Mouse (Mus musculus): ENCODE measurements around the gene Large1.
"Not testable (repeated sequence)": the region's sequence is repeated elsewhere in the genome, so short reads cannot be mapped to it uniquely, and the experiment has no call there.

Large1 gene

DNA sequence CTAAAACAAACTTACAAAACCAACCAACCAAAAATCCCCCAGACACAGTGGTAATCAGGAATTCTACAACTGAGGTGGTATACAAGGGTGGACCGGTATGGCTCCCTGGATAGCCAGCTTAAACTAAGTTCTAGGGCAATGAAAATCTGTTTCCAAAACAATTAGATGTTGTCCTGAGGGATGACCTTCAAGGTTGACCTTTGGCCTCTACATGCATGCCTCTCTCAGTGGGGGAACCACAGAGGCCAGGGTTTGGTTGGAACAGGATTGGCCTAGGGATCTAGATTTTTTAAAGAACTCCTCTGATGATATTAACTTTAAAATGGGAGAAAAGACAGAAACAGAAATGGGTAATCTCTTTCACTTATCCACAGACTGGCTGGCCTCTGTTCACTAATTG lies 335.1 kb downstream of the Large1 start:
- Histone ChIP-seq H3K4me1 (replicated peaks; ENCODE audit: low read depth, low read length) (peaks cover 24% of the 10 kb centered on the region), H3K27me3 (ENCODE audit: insufficient read depth, low read length) (no peaks in the 10 kb centered on the region)

DNA sequence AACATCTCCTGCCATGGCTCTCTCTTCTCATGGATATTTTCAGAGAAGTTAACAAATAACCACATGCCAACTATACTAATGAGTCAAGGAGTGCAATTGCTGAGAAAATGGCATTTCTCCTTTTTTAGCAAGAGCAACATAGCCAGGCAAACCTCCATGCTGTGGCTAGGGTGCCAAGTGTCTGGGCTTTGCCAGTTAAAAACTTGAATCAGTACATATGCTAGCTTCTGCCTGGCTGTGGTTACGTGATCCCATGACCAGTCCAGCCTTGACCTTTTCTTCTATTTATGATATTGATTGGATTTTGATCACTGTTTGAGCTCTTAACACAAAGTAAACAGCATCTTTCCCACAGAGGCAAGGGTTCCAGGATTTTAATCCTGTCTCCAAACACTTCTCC lies 335.7 kb downstream of the Large1 start:
- H3K9me3 ChIP-seq (ENCODE audit: low read length): no peaks in the 10 kb centered on the region
- no peaks in the 10 kb centered on the region for H3K27me3 ChIP-seq (ENCODE audit: insufficient read depth, low read length)
- peaks cover 24% of the 10 kb centered on the region for H3K4me1 ChIP-seq (replicated peaks; ENCODE audit: low read depth, low read length)
- H3K4me3 ChIP-seq (replicated peaks; ENCODE audit: low read length): no peak overlapping the region
- H3K36me3 ChIP-seq (ENCODE audit: insufficient read depth, low read length): no peaks in the 10 kb centered on the region
- TF ChIP-seq POU5F1 (IDR thresholded peaks at IDR 0.05; ENCODE audit: borderline replicate concordance, low read length): no peak
- no peak for TF ChIP-seq NANOG (IDR thresholded peaks at IDR 0.05; ENCODE audit: borderline replicate concordance, low read length)
- no peak for TF ChIP-seq CTCF (conservative IDR thresholded peaks at IDR 0.05; ENCODE audit: low read length)

More for the DNA sequence above, 335.1 kb downstream of the Large1 start:
- H3K36me3 ChIP-seq (ENCODE audit: insufficient read depth, low read length): no peaks in the 10 kb centered on the region
- H3K9me3 ChIP-seq (ENCODE audit: low read length): no peaks in the 10 kb centered on the region
- TF ChIP-seq CTCF (conservative IDR thresholded peaks at IDR 0.05; ENCODE audit: low read length) (no peak), NANOG (IDR thresholded peaks at IDR 0.05; ENCODE audit: borderline replicate concordance, low read length) (no peak; the same call in 1 of the 2 replicates), POU5F1 (IDR thresholded peaks at IDR 0.05; ENCODE audit: borderline replicate concordance, low read length) (no peak)
- H3K4me3 ChIP-seq (replicated peaks; ENCODE audit: low read length): no peak overlapping the region

DNA sequence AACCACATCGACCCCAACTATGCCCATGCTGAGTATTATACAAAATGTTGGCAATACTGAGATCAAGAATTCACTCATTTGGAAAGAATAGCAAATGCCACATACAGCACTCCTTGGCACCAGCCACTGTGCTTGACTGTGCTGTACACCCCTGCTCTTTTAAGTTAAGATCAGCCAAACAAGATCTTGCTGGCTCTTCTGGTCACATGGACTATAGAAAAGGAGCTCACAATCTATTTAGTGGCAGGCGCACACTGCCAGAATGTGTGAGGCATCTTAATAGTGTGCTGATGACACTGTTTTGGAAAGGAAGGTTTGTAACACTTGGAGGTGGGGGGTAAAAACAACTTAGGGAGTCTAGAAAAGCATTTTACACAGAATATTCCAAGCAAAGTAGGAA lies 337.0 kb downstream of the Large1 start:
- no peak for TF ChIP-seq CTCF (conservative IDR thresholded peaks at IDR 0.05; ENCODE audit: low read length)
- TF ChIP-seq NANOG (IDR thresholded peaks at IDR 0.05; ENCODE audit: borderline replicate concordance, low read length): no peak
- TF ChIP-seq POU5F1 (IDR thresholded peaks at IDR 0.05; ENCODE audit: borderline replicate concordance, low read length): no peak

DNA sequence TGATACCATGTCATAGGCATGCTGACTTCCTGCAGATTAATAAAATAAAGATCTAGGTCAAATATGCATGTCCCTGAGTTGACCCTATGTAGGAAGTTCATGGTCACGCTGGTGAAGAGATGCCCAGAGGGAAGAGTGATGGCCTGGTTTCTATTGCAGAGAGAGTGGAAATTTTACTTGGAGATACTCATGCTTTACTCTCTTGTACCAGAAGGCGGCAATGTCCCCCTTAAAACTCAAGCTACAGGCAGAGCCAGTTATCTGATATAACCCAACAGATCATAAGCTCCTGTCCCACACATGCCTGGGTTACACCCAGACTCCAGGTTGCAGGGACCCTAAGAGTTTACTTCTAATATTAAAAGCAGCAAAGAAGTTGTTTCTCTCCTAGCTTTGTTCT lies 345.9 kb downstream of the Large1 start:
- Histone ChIP-seq H3K9me3 (ENCODE audit: low read length) (no peaks in the 10 kb centered on the region), H3K4me1 (replicated peaks; ENCODE audit: low read depth, low read length) (no peaks in the 10 kb centered on the region)

More for the DNA sequence above, 337.0 kb downstream of the Large1 start:
- Histone ChIP-seq H3K4me1 (replicated peaks; ENCODE audit: low read depth, low read length) (peaks cover 24% of the 10 kb centered on the region), H3K27me3 (ENCODE audit: insufficient read depth, low read length) (no peaks in the 10 kb centered on the region), H3K9me3 (ENCODE audit: low read length) (no peaks in the 10 kb centered on the region), H3K36me3 (ENCODE audit: insufficient read depth, low read length) (no peaks in the 10 kb centered on the region), H3K4me3 (replicated peaks; ENCODE audit: low read length) (no peak overlapping the region)

DNA sequence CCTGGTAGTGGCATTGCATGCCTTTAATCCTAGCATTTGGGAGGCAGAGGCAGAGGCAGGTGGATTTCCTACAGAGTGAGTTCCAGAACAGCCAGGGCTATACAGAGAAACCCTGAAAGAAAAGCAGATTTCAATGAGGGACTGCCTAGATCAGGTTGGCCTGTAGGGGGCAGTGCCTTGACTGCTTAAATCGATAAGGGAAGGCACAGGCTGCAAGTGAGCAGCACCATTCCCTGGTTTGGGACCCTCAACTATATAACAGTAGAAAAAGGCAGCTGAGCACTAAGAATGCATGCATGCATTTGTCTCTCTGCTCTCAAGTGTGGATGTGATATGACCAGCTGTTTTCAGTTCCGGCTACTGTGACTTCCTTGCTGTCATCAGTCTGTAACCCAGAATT lies 349.5 kb downstream of the Large1 start:
- Histone ChIP-seq H3K4me3 (replicated peaks; ENCODE audit: low read length) (no peak overlapping the region), H3K9me3 (ENCODE audit: low read length) (no peaks in the 10 kb centered on the region), H3K27me3 (ENCODE audit: insufficient read depth, low read length) (no peaks in the 10 kb centered on the region), H3K36me3 (ENCODE audit: insufficient read depth, low read length) (no peaks in the 10 kb centered on the region), H3K4me1 (replicated peaks; ENCODE audit: low read depth, low read length) (no peaks in the 10 kb centered on the region)
- TF ChIP-seq CTCF (conservative IDR thresholded peaks at IDR 0.05; ENCODE audit: low read length) (peak; percentile 84), NANOG (IDR thresholded peaks at IDR 0.05; ENCODE audit: borderline replicate concordance, low read length) (no peak)

More for the DNA sequence above, 345.9 kb downstream of the Large1 start:
- Histone ChIP-seq H3K27me3 (ENCODE audit: insufficient read depth, low read length) (no peaks in the 10 kb centered on the region), H3K4me3 (replicated peaks; ENCODE audit: low read length) (no peak overlapping the region), H3K36me3 (ENCODE audit: insufficient read depth, low read length) (no peaks in the 10 kb centered on the region)
- TF ChIP-seq POU5F1 (IDR thresholded peaks at IDR 0.05; ENCODE audit: borderline replicate concordance, low read length): no peak
- no peak for TF ChIP-seq NANOG (IDR thresholded peaks at IDR 0.05; ENCODE audit: borderline replicate concordance, low read length)
- 0 out of 2 replicates have a peak, but pooled peaks have one; percentile 10 for TF ChIP-seq CTCF (conservative IDR thresholded peaks at IDR 0.05; ENCODE audit: low read length)

DNA sequence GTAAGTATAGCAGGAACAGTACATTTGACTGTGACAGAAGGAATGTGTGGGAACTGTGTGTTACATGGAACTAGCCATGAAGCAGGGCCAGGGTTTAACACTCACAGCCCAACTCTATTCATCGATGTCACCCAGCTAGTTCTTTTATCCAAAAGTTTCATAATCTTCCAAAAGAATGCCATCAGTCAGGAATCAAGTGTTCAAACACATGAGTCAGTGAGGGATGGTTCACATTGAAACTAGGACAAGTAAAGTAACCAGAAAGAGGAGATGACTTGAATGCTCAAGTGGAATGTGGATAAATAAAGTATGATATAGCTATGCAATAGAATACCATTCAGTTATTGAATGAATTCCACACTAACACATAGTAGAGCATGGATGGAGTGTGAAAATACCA lies 359.5 kb downstream of the Large1 start:
- H3K9me3 ChIP-seq (ENCODE audit: low read length): peaks cover 31% of the 10 kb centered on the region
- H3K36me3 ChIP-seq (ENCODE audit: insufficient read depth, low read length): peaks cover 12% of the 10 kb centered on the region
- TF ChIP-seq POU5F1 (IDR thresholded peaks at IDR 0.05; ENCODE audit: borderline replicate concordance, low read length) (no peak), NANOG (IDR thresholded peaks at IDR 0.05; ENCODE audit: borderline replicate concordance, low read length) (no peak), CTCF (conservative IDR thresholded peaks at IDR 0.05; ENCODE audit: low read length) (no peak)
- 0 out of 2 replicates have a peak, but pooled peaks cover 4% of the 10 kb centered on the region for H3K4me1 ChIP-seq (replicated peaks; ENCODE audit: low read depth, low read length)
- H3K4me3 ChIP-seq (replicated peaks; ENCODE audit: low read length): no peak overlapping the region
- no peaks in the 10 kb centered on the region for H3K27me3 ChIP-seq (ENCODE audit: insufficient read depth, low read length)

DNA sequence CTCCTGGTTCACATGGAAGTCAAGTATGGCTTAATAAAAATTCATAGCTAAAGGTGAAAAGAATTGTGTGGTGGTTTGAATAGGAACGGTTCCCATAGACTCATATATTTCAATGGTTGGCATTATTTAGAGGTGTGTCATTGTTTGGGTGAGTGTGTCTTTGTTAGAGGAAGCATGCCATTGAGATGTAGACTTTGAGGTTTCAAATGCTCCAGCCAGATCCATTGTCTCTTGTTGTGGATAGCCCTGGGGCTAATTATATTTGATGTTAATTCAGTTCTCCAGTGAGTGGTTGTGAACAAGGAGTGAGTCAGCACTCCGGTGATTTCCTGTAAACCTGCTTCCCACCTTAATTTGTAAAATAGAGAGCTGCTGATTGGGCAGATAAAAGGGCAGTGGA lies 362.9 kb downstream of the Large1 start:
- Histone ChIP-seq H3K4me3 (replicated peaks; ENCODE audit: low read length) (no peak overlapping the region), H3K36me3 (ENCODE audit: insufficient read depth, low read length) (peaks cover 12% of the 10 kb centered on the region), H3K9me3 (ENCODE audit: low read length) (peaks cover 31% of the 10 kb centered on the region), H3K27me3 (ENCODE audit: insufficient read depth, low read length) (no peaks in the 10 kb centered on the region), H3K4me1 (replicated peaks; ENCODE audit: low read depth, low read length) (0 out of 2 replicates have a peak, but pooled peaks cover 4% of the 10 kb centered on the region)
- no peak for TF ChIP-seq POU5F1 (IDR thresholded peaks at IDR 0.05; ENCODE audit: borderline replicate concordance, low read length)
- peak; percentile 67; the same call in 1 of the 2 replicates for TF ChIP-seq NANOG (IDR thresholded peaks at IDR 0.05; ENCODE audit: borderline replicate concordance, low read length)

DNA sequence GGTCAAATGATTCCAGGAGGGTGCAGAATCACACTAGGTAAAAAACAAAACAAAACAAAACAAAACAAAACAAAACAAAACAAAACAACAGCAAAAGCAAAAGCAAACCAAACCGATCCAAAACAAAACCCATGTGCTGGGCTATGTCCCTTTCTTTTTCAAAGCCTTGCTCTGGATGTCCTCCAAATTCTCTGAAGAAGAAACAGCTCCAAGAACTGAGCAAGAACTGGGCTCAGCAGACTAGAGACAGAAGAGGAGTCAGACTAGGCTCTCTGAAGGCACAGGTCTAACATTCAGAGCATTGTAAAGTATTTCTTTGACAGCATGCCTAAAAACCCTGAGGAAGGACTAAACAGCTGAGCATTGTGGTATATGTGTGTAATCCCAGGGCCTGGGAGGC lies 370.5 kb downstream of the Large1 start:
- TF ChIP-seq CTCF (conservative IDR thresholded peaks at IDR 0.05; ENCODE audit: low read length) (no peak), NANOG (IDR thresholded peaks at IDR 0.05; ENCODE audit: borderline replicate concordance, low read length) (no peak), POU5F1 (IDR thresholded peaks at IDR 0.05; ENCODE audit: borderline replicate concordance, low read length) (no peak)
- H3K4me3 ChIP-seq (replicated peaks; ENCODE audit: low read length): no peak overlapping the region
- no peaks in the 10 kb centered on the region for H3K9me3 ChIP-seq (ENCODE audit: low read length)
- no peaks in the 10 kb centered on the region for H3K27me3 ChIP-seq (ENCODE audit: insufficient read depth, low read length)
- H3K36me3 ChIP-seq (ENCODE audit: insufficient read depth, low read length): no peaks in the 10 kb centered on the region
- H3K4me1 ChIP-seq (replicated peaks; ENCODE audit: low read depth, low read length): no peaks in the 10 kb centered on the region

DNA sequence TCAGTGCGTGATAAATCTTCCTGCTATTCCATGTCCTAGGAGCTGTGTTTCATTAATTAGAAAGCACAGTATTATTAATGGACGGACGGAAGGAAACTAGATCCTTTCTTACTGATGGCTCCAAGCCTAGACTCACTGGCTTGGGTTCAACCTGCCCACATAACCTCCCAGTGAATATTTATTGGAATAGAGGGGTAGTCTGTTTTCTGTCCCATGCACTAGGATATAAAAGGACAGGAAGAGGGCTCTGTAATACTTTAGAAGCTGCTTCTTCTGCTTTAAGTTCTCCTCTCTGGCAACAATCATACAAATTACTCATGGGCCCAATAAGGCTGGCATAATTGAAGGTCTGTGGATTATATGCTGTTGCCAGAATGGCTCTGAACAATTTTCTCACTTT lies 398.3 kb downstream of the Large1 start:
- peaks cover 11% of the 10 kb centered on the region for H3K9me3 ChIP-seq (ENCODE audit: low read length)
- TF ChIP-seq CTCF (conservative IDR thresholded peaks at IDR 0.05; ENCODE audit: low read length) (no peak; the same call in 1 of the 2 replicates), NANOG (IDR thresholded peaks at IDR 0.05; ENCODE audit: borderline replicate concordance, low read length) (no peak), POU5F1 (IDR thresholded peaks at IDR 0.05; ENCODE audit: borderline replicate concordance, low read length) (no peak)
- H3K27me3 ChIP-seq (ENCODE audit: insufficient read depth, low read length): no peaks in the 10 kb centered on the region
- no peak overlapping the region for H3K4me3 ChIP-seq (replicated peaks; ENCODE audit: low read length)
- H3K36me3 ChIP-seq (ENCODE audit: insufficient read depth, low read length): no peaks in the 10 kb centered on the region
- no peaks in the 10 kb centered on the region for H3K4me1 ChIP-seq (replicated peaks; ENCODE audit: low read depth, low read length)

DNA sequence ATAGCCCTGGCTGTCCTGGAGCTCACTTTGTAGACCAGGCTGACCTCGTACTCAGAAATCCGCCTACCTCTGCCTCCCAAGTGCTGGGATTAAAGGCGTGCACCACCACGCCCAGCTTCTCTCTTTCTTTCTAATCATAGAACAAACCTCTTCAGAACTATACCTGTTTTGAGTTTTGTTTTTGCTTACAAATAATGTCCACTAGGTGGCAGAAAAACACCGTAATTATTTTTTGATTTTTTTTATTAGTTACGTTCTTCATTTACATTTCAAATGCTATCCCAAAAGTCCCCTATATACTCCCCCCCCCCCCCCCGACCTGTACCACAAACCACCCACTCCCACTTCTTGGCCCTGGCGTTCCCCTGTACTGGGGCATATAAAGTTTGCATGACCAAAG lies 411.9 kb downstream of the Large1 start:
- H3K9me3 ChIP-seq (ENCODE audit: low read length): peaks cover 17% of the 10 kb centered on the region
- H3K27me3 ChIP-seq (ENCODE audit: insufficient read depth, low read length); H3K4me3 ChIP-seq (replicated peaks; ENCODE audit: low read length); H3K36me3 ChIP-seq (ENCODE audit: insufficient read depth, low read length); H3K4me1 ChIP-seq (replicated peaks; ENCODE audit: low read depth, low read length): not testable (repeated sequence)

Data from E14TG2a.4 (cell line).